Mouse (Mus musculus): ENCODE results near the gene Carm1. TPM values are rescaled to one million over a fixed set of nuclear protein-coding genes. Genes with fewer than 3 reads are reported as not detected.

Gene Carm1
- polyA plus RNA-seq, 1 experiment from 2014 or later = 32.1 TPM

DNA sequence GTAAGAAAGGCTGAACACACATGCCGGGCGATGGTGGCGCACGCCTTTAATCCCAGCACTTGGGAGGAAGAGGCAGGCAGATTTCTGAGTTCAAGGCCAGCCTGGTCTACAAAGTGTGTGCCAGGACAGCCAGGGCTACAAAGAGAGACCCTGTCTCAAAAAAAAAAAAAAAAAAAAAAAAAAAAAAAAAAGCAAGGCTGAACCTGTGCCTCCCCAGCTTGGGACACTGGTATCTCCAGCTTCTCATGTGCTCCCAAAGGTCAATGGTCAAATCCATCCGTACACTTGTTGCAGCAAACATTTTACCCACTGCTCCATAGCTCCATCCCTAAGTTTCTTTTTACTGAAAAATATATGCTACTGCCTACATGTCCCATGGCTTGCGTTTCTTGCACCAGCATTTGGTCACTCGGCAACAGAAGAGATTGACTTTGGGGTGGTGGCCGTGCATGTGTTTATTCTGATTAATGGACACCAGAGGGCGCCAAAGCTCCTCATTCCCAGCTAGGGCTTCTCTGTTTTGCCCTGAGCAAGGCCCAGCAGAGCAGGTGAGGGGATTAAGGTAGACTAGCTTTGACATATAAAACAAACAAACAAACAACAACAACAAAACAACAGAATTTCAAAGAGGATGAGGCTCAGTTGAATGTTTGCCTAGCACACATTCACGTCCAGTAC is 55.2 kb downstream of the Carm1 start:
- ATAC-seq (ENCODE audit: low FRiP score, low TSS enrichment) = 0 out of 2 replicates have a peak, but pooled peaks have one; percentile 64
- 50% methylated on average over 10 of the region's 10 CpGs for WGBS
- no peaks in the 10 kb centered on the region for H3K36me3 ChIP-seq (ENCODE audit: insufficient read depth, low read length)
- no peak overlapping the region for H3K27ac ChIP-seq (ENCODE audit: low read length)
- H3K4me2 ChIP-seq (replicated peaks; ENCODE audit: low read depth, low read length) = no peak overlapping the region
- H3K9ac ChIP-seq (replicated peaks; ENCODE audit: low read length) = no peak overlapping the region
- H3K9me3 ChIP-seq (ENCODE audit: low read length) = no peaks in the 10 kb centered on the region
- no peaks in the 10 kb centered on the region for H3K27me3 ChIP-seq (ENCODE audit: insufficient read depth, low read length)
- H3K4me3 ChIP-seq (ENCODE audit: low read length) = no peak overlapping the region
- no peaks in the 10 kb centered on the region for H3K4me1 ChIP-seq (ENCODE audit: insufficient read depth, low read length)

DNA sequence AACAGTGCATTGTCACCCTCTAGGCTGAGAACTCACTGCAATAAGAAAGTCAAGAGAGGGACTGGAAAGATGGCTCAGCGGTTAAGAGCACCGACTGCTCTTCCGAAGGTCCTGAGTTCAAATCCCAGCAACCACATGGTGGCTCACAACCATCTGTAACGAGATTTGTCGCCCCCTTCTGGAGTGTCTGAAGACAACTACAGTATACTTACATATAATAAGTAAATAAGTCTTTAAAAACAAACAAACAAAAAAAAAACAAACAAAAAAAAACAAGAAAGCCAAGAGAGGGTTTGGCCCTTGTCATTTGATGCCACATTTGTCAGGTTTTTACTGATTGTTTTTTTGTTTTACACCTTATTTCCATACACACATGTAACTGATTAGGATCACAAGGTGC is 57.4 kb downstream of the Carm1 start:
- 73% methylated on average over 5 of the region's 5 CpGs for WGBS
- Histone ChIP-seq H3K4me2 (replicated peaks; ENCODE audit: low read depth, low read length) (no peak overlapping the region), H3K4me3 (ENCODE audit: low read length) (no peak overlapping the region), H3K4me1 (ENCODE audit: insufficient read depth, low read length) (no peaks in the 10 kb centered on the region), H3K27me3 (ENCODE audit: insufficient read depth, low read length) (no peaks in the 10 kb centered on the region), H3K36me3 (ENCODE audit: insufficient read depth, low read length) (no peaks in the 10 kb centered on the region), H3K9ac (replicated peaks; ENCODE audit: low read length) (no peak overlapping the region), H3K9me3 (ENCODE audit: low read length) (no peaks in the 10 kb centered on the region), H3K27ac (ENCODE audit: low read length) (no peak overlapping the region)
- no peak for ATAC-seq (ENCODE audit: low FRiP score, low TSS enrichment)

DNA sequence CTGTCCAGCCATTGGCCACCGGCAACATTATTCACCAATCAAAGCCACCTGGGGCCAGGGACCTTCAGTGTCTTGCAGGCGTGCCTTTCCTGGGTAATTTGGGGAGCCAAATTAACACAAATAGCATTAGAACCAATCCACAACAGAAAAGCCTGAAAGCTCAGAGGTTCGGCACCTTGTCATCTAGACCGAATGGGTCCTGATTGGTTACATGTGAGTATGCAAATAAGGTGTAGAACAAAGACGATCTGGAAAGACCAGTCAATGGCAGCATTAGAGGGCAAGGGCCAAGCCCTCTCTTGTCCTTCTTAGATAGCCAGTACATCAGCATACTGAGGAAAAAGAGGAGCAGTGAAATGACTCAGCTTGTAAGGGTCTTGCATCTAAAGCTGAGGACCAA is 59.2 kb downstream of the Carm1 start:
- no peaks in the 10 kb centered on the region for H3K27me3 ChIP-seq (ENCODE audit: insufficient read depth, low read length)
- H3K9ac ChIP-seq (replicated peaks; ENCODE audit: low read length) = no peak overlapping the region
- H3K9me3 ChIP-seq (ENCODE audit: low read length) = no peaks in the 10 kb centered on the region
- H3K36me3 ChIP-seq (ENCODE audit: insufficient read depth, low read length) = no peaks in the 10 kb centered on the region
- ATAC-seq (ENCODE audit: low FRiP score, low TSS enrichment) = no peak
- no peaks in the 10 kb centered on the region for H3K4me1 ChIP-seq (ENCODE audit: insufficient read depth, low read length)
- no peak overlapping the region for H3K4me2 ChIP-seq (replicated peaks; ENCODE audit: low read depth, low read length)
- H3K27ac ChIP-seq (ENCODE audit: low read length) = no peak overlapping the region
- no peak overlapping the region for H3K4me3 ChIP-seq (ENCODE audit: low read length)
- whole genome bisulfite sequencing = 75% methylated on average over 5 of the region's 5 CpGs

DNA sequence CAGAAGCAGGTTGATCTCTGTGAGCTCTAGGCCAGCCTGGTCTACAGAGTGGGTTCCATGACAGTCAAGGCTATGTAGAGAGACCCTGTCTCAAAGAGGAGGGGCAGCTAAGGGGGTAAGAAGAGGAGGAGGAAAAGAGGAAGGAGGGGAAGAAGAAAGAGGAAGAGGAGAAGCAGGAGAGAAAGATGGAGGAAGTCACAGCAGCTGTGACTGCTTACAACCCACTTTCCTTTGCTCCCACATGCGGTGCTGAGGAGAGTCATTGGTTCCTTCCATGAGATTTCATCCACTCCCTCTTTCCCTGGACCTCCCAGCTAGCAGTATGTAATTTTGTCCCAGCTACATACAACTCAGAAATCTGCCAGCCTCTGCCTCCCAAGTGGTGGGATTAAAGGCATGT is 60.0 kb downstream of the Carm1 start:
- Histone ChIP-seq H3K9me3 (ENCODE audit: low read length) (no peaks in the 10 kb centered on the region), H3K4me3 (ENCODE audit: low read length) (no peak overlapping the region), H3K4me2 (replicated peaks; ENCODE audit: low read depth, low read length) (no peak overlapping the region), H3K4me1 (ENCODE audit: insufficient read depth, low read length) (no peaks in the 10 kb centered on the region), H3K27ac (ENCODE audit: low read length) (no peak overlapping the region), H3K9ac (replicated peaks; ENCODE audit: low read length) (no peak overlapping the region), H3K36me3 (ENCODE audit: insufficient read depth, low read length) (no peaks in the 10 kb centered on the region), H3K27me3 (ENCODE audit: insufficient read depth, low read length) (no peaks in the 10 kb centered on the region)
- WGBS = 90% methylated on average over 1 of the region's 1 CpGs
- ATAC-seq (ENCODE audit: low FRiP score, low TSS enrichment) = no peak

DNA sequence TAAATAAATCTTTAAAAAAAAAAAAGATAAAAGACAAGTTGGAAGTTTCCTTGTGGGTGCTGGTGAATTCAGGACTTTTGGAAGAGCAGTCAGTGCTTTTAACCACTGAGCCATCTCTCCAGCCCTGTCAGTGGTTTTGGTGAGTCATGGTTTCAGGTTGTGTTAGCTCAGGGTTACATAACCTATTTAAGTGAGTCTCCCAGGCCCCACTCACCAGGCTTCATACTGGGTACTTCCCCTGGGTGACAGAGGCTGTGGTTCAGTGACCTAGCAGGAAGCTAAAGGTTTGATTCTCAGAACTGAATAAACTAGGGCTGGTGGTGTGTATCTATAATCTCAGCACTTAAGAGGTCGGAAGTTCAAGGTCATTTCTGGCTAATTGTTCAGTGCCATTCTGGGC is 63.2 kb downstream of the Carm1 start:
- no peak overlapping the region for H3K4me3 ChIP-seq (ENCODE audit: low read length)
- H3K9ac ChIP-seq (replicated peaks; ENCODE audit: low read length) = no peak overlapping the region
- ATAC-seq (ENCODE audit: low FRiP score, low TSS enrichment) = no peak
- no peaks in the 10 kb centered on the region for H3K27me3 ChIP-seq (ENCODE audit: insufficient read depth, low read length)
- no peaks in the 10 kb centered on the region for H3K9me3 ChIP-seq (ENCODE audit: low read length)
- H3K36me3 ChIP-seq (ENCODE audit: insufficient read depth, low read length) = no peaks in the 10 kb centered on the region
- H3K4me1 ChIP-seq (ENCODE audit: insufficient read depth, low read length) = peaks cover 2% of the 10 kb centered on the region; the same call in 1 of the 2 replicates
- WGBS = 96% methylated on average over 1 of the region's 1 CpGs
- no peak overlapping the region for H3K4me2 ChIP-seq (replicated peaks; ENCODE audit: low read depth, low read length)
- no peak overlapping the region for H3K27ac ChIP-seq (ENCODE audit: low read length)

DNA sequence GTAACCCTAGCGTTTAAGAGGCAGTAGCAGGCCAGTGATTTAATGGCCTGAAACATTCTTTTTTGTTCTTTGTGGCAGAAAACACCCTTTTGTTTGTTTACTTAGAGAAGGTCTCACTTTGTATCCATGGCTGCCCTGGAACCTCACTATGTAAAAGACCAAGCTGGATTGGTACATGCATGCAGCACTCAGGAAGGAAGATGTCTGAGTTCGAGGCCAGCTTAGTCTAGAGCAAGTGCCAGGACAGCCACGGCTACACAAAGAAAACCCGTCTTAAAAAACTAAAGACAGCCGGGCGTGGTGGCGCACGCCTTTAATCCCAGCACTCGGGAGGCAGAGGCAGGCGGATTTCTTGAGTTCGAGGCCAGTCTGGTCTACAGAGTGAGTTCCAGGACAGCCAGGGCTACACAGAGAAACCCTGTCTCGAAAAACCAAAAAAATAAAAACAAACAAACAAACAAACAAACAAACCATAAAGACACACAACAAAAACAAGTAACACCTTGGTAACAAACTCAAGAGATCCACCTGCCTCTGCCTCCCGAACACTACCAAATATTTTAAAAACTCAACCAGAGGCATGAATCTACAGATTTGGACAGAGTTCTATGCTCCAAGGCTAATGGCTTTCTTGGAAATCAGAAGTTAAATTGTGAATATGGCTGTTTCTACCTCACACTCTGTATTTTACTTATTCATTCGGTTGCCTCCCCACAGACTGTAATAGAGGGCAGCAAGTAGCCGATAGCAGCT is 68.3 kb downstream of the Carm1 start:
- peak overlapping the region; percentile 98 for H3K27ac ChIP-seq (ENCODE audit: low read length)
- no peak for ATAC-seq (ENCODE audit: low FRiP score, low TSS enrichment)
- peak overlapping the region; percentile 71 for H3K4me2 ChIP-seq (replicated peaks; ENCODE audit: low read depth, low read length)
- no peaks in the 10 kb centered on the region for H3K36me3 ChIP-seq (ENCODE audit: insufficient read depth, low read length)
- peak overlapping the region; percentile 87 for H3K9ac ChIP-seq (replicated peaks; ENCODE audit: low read length)
- no peaks in the 10 kb centered on the region for H3K9me3 ChIP-seq (ENCODE audit: low read length)
- H3K4me3 ChIP-seq (ENCODE audit: low read length) = peak overlapping the region; percentile 90
- peaks cover 14% of the 10 kb centered on the region for H3K4me1 ChIP-seq (ENCODE audit: insufficient read depth, low read length)
- WGBS = 74% methylated on average over 15 of the region's 15 CpGs
- H3K27me3 ChIP-seq (ENCODE audit: insufficient read depth, low read length) = no peaks in the 10 kb centered on the region

DNA sequence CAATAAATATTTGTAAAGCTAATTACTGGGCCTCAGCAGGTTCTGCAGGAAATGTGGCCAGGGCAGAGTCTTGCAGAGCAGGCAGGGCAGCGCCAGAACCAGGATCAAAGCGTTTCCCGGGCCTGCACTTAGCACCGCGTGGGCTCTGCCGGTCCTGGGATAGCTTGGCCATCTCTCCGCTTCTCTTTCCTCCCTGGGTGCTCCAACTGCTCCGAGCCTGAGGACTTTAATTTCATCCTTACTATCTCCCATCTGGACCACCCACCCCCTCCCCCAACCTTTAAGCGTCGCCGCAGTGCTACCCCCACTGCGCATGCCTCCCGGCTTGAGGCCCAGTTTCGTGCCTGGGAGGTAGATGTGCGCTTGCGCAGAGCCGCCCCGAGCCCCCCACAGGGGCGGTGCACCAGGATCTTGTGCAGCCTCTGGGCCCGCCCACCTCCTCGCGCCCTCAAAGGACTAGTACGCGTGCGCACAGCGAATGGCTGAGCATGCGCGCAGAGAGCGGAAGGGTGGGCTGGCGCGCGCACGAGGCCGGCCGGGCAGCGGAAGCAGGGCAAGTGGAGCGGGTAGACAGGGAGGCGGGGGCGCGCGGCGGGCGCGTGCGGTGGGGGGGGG is 69.0 kb downstream of the Carm1 start, which contains the start of gene Smarca4:
TSS of gene Smarca4 (plus strand) at position 553 of the 615 bp plus-strand sequence.
- Histone ChIP-seq H3K9me3 (ENCODE audit: low read length) (no peaks in the 10 kb centered on the region), H3K27me3 (ENCODE audit: insufficient read depth, low read length) (no peaks in the 10 kb centered on the region), H3K4me3 (ENCODE audit: low read length) (peak within 1 kb of the TSS; percentile 90), H3K27ac (ENCODE audit: low read length) (peak within 1 kb of the TSS; percentile 98), H3K9ac (replicated peaks; ENCODE audit: low read length) (peak within 1 kb of the TSS; percentile 95), H3K36me3 (ENCODE audit: insufficient read depth, low read length) (no peaks in the 10 kb centered on the region), H3K4me1 (ENCODE audit: insufficient read depth, low read length) (peaks cover 14% of the 10 kb centered on the region), H3K4me2 (replicated peaks; ENCODE audit: low read depth, low read length) (peak within 1 kb of the TSS; percentile 71)
- peak; percentile 96 for ATAC-seq (ENCODE audit: low FRiP score, low TSS enrichment)
- WGBS = under 1% methylated on average over 28 of the region's 45 CpGs

DNA sequence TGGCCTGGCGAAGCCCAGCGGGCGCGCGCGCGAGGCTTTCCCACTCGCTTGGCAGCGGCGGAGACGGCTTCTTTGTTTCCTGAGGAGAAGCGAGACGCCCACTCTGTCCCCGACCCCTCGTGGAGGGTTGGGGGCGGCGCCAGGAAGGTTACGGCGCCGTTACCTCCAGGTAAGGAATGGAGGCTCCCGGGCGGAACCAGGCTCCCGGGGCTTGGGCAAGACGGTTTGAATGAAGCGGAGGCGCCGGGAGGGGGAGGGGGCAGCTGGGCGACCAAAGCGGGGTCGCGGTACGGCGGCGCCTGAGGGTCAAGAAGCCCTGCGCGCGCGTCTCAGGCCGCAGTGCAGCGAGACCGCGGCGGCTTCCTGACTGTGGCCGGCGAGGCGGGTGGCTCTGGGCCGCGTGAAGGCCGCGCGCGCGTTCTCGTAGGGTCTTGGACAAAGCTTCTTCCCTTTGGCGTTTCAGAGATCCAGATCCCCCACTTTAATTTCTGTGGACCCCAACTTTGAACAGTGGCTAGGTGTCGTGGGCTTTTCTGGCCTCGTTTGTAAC is 69.6 kb downstream of the Carm1 start:
- peak; percentile 89 for ATAC-seq (ENCODE audit: low FRiP score, low TSS enrichment)
- Histone ChIP-seq H3K9ac (replicated peaks; ENCODE audit: low read length) (peak overlapping the region; percentile 95), H3K36me3 (ENCODE audit: insufficient read depth, low read length) (no peaks in the 10 kb centered on the region), H3K27ac (ENCODE audit: low read length) (peak overlapping the region; percentile 98), H3K4me2 (replicated peaks; ENCODE audit: low read depth, low read length) (peak overlapping the region; percentile 67), H3K4me3 (ENCODE audit: low read length) (peak overlapping the region; percentile 90), H3K27me3 (ENCODE audit: insufficient read depth, low read length) (no peaks in the 10 kb centered on the region), H3K4me1 (ENCODE audit: insufficient read depth, low read length) (peaks cover 14% of the 10 kb centered on the region), H3K9me3 (ENCODE audit: low read length) (no peaks in the 10 kb centered on the region)
- WGBS = under 1% methylated on average over 56 of the region's 57 CpGs

DNA sequence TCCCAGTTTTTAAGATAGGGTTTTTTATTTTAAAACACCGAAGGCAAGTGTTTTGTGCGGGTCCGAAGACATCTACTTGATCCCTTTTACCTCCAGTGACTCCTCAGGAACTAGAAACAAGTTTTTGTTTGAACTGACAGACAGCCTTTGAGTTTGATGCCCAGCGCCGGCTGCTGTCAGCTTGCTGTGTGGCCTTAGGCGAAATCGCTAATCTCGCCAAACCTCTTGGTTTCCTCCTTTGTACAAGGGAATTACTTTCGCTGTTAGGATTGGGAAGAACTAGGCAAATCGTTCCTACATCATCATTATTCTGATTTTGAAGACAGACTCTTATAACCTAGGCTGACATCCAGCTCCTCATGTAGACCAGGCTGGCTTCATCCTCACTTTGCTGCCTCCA is 70.4 kb downstream of the Carm1 start:
- WGBS = 5% methylated on average over 10 of the region's 10 CpGs
- Histone ChIP-seq H3K4me3 (ENCODE audit: low read length) (peak overlapping the region; percentile 90), H3K36me3 (ENCODE audit: insufficient read depth, low read length) (no peaks in the 10 kb centered on the region), H3K9me3 (ENCODE audit: low read length) (no peaks in the 10 kb centered on the region), H3K4me1 (ENCODE audit: insufficient read depth, low read length) (peaks cover 14% of the 10 kb centered on the region), H3K9ac (replicated peaks; ENCODE audit: low read length) (peak overlapping the region; percentile 95), H3K4me2 (replicated peaks; ENCODE audit: low read depth, low read length) (peak overlapping the region; percentile 67), H3K27me3 (ENCODE audit: insufficient read depth, low read length) (no peaks in the 10 kb centered on the region), H3K27ac (ENCODE audit: low read length) (peak overlapping the region; percentile 98)
- ATAC-seq (ENCODE audit: low FRiP score, low TSS enrichment) = no peak
